Mouse (Mus musculus): ENCODE results near the gene Lef1. TPM values are rescaled to one million over a fixed set of nuclear protein-coding genes. Genes with fewer than 3 reads are reported as not detected.

The Lef1 gene
- polyA plus RNA-seq (2012; rRNA removed) = 2.1 and 2.2 TPM in 2 replicates

GRCm38 (mm10) chr3:131110191-131111150 is at the start of gene Lef1:
Gene Lef1 (plus strand): TSS chr3:131110471.

DNA sequence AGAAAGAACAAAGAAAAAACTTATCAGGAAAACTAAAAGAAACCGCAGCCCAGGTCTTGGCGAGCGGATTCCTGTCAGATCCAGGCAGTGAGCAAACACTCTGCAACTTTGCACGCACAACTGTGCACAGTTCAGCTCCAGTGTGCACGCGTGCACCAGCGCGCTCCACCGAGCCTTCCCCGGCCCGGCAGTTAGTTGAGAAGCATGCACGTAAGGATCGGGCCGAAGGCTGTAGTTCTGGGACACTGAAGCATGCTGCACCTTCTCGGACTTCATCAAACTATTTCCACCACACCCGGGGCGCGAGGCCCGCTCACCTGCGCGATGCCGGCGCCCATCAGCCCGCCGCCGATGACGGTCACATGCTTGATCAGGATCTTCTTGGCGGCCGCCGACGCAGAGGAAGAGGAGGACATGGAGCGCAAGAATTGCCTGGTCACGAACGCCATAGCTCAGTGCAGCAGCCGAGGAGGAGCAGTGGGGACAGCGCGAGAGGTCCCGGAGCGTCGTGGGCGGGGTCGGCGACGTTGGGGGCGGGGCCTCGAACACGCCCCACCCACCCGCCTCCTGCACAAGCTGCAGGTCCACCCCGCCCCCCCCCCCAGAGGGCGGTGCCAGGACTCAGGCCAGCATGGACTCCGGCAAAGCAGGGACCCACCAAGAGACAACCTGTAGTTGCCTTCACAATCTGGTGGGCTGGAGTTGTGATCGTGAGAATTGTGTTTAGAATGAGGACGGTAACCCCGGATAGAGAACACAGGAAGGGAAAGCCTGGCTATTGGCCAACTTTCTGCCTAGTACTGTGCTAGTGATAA is 161.5 kb downstream of the Lef1 start, which contains the start of gene Hadh:
Gene Hadh (minus strand): TSS at position 543 of the 815 bp plus-strand sequence.

Other genes with a start within 250 kb of the Lef1 start
- 198 and 205 TPM in 2 replicates for gene Hadh, start 161.6 kb downstream of the Lef1 start, polyA plus RNA-seq (2012; rRNA removed)
- gene Cyp2u1, start 192.8 kb downstream of the Lef1 start, polyA plus RNA-seq (2012; rRNA removed) = 0.39 and 0.54 TPM in 2 replicates

Data from liver, embryonic 18 days (tissue).